Mouse (Mus musculus): ENCODE data around the gene Trio. TPM values are rescaled to one million over a fixed set of nuclear protein-coding genes. Genes with fewer than 3 reads are reported as not detected.
"Not testable (repeated sequence)": the region's sequence is repeated elsewhere in the genome, so short reads cannot be mapped to it uniquely, and the experiment has no call there.

Trio gene
- polyA plus RNA-seq, 1 experiment from 2014 or later, result 8.8 TPM

DNA sequence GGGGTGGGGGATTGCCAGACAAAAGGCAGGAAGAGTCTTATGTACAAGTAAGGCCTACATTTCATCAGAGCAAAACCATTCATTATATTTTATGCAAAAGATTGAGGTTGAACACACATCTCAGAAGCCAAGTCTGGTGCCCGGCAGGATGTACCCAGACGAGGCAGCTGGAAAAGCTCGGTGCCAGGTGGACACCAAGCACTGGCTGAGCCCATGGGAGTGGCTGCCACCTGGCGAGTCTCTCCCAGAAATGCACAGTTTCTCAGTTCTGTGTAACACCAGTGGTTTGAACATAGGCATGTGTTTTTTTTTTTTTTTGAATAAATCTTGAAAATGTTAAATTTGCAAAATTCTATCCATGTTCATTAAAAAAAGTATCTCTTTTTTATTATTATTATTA lies 293.8 kb downstream of the Trio start:
- peaks cover 27% of the 10 kb centered on the region for H3K36me3 ChIP-seq (ENCODE audit: control insufficient read depth, insufficient read depth, low read length)
- DNase-seq (ENCODE audit: low spot score) (no peak), ATAC-seq (ENCODE audit: low FRiP score, low TSS enrichment) (no peak)
- no peaks in the 10 kb centered on the region for H3K4me1 ChIP-seq (replicated peaks; ENCODE audit: control insufficient read depth, insufficient read depth)
- no peaks in the 10 kb centered on the region for H3K27me3 ChIP-seq (ENCODE audit: control insufficient read depth, insufficient read depth, low read length)
- no peaks in the 10 kb centered on the region for H3K9me3 ChIP-seq (ENCODE audit: control insufficient read depth, low read length)
- H3K27ac ChIP-seq (replicated peaks), result no peak overlapping the region
- no peak overlapping the region for H3K9ac ChIP-seq (ENCODE audit: low read length)
- 75% methylated on average over 4 of the region's 4 CpGs for WGBS
- H3K4me3 ChIP-seq (ENCODE audit: low read depth, low read length), result no peak overlapping the region
- TF ChIP-seq CTCF (IDR thresholded peaks at IDR 0.05; ENCODE audit: low read depth) (no peak), EP300 (optimal IDR thresholded peaks at IDR 0.05) (no peak)
- no peak overlapping the region for H3K4me2 ChIP-seq (replicated peaks; ENCODE audit: low read depth)

DNA sequence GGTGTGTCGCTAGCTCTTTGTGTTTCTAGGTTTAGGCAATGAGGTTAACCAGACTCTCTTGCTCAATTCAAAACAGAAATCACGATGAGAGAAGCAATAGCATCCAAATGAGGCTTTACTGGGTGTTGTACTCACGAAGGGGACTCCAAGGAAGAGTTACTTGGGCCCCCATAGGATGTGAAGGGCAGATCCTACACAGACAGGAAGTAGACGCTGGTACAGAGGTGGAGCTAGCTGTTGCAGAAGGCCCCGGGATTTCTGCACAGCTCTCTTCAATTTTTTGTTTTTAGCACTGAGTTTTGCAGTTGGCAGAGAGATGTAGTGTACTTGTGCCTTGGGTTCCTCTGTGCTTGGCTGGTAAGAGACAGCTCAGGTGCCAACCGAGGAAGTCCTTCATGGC lies 299.4 kb downstream of the Trio start:
- DNase-seq (ENCODE audit: low spot score), result no peak
- Histone ChIP-seq H3K27me3 (ENCODE audit: control insufficient read depth, insufficient read depth, low read length) (no peaks in the 10 kb centered on the region), H3K27ac (replicated peaks) (no peak overlapping the region), H3K9me3 (ENCODE audit: control insufficient read depth, low read length) (no peaks in the 10 kb centered on the region), H3K4me3 (ENCODE audit: low read depth, low read length) (no peak overlapping the region), H3K36me3 (ENCODE audit: control insufficient read depth, insufficient read depth, low read length) (no peaks in the 10 kb centered on the region), H3K9ac (ENCODE audit: low read length) (no peak overlapping the region), H3K4me1 (replicated peaks; ENCODE audit: control insufficient read depth, insufficient read depth) (no peaks in the 10 kb centered on the region), H3K4me2 (replicated peaks; ENCODE audit: low read depth) (no peak overlapping the region)
- TF ChIP-seq EP300 (optimal IDR thresholded peaks at IDR 0.05) (no peak), CTCF (IDR thresholded peaks at IDR 0.05; ENCODE audit: low read depth) (no peak)
- ATAC-seq (ENCODE audit: low FRiP score, low TSS enrichment), result no peak
- 74% methylated on average over 6 of the region's 6 CpGs for WGBS

DNA sequence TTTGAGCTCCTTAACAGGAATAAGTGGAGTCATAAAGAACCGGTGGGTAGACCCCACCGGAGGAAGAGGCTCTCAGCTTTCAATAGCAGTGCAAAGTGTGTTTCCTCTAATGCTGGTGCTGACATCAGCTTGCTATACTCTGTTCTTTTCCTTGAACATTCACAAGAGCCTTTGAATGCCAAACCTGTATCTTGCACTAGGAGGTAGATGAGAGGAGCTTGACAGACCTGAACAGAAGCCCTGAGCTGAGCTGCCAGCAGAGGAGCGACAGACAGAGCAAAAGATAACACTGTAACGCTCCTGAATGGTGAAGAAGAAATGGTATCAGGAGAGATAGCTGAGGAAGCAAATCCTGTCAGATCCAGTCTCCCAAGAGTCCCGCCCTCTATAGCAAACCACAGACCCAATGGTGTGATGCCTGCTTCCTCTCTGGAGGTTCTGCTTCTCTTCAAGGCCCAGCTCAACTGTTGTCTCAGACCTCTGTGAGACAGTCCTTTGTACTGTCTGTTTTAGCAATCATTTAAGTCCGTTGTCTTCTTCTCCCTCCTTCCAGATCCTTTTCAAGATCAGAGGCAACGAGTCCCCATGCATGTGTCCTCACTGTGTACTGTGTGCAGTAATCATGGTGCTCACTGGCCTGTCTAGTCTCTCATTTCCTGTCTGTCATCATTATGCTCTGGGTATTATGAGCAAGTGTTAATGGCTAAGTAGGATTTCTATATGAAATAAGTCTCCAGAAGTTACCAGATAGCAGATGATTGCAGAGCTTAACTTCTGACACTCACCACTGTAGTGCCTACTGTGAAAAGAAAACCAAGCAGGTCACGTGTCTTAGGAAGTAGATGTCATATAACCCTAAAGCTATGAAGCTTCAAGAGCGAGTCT lies 300.6 kb downstream of the Trio start:
- TF ChIP-seq CTCF (IDR thresholded peaks at IDR 0.05; ENCODE audit: low read depth), result no peak
- no peak for TF ChIP-seq EP300 (optimal IDR thresholded peaks at IDR 0.05)
- H3K4me2 ChIP-seq (replicated peaks; ENCODE audit: low read depth), result no peak overlapping the region
- ATAC-seq (ENCODE audit: low FRiP score, low TSS enrichment), result no peak
- H3K27ac ChIP-seq (replicated peaks), result no peak overlapping the region
- H3K9me3 ChIP-seq (ENCODE audit: control insufficient read depth, low read length), result no peaks in the 10 kb centered on the region
- H3K36me3 ChIP-seq (ENCODE audit: control insufficient read depth, insufficient read depth, low read length), result no peaks in the 10 kb centered on the region
- H3K4me1 ChIP-seq (replicated peaks; ENCODE audit: control insufficient read depth, insufficient read depth), result no peaks in the 10 kb centered on the region
- no peak overlapping the region for H3K4me3 ChIP-seq (ENCODE audit: low read depth, low read length)
- H3K9ac ChIP-seq (ENCODE audit: low read length), result no peak overlapping the region
- H3K27me3 ChIP-seq (ENCODE audit: control insufficient read depth, insufficient read depth, low read length), result no peaks in the 10 kb centered on the region
- no peak for DNase-seq (ENCODE audit: low spot score)
- 69% methylated on average over 9 of the region's 9 CpGs for WGBS

DNA sequence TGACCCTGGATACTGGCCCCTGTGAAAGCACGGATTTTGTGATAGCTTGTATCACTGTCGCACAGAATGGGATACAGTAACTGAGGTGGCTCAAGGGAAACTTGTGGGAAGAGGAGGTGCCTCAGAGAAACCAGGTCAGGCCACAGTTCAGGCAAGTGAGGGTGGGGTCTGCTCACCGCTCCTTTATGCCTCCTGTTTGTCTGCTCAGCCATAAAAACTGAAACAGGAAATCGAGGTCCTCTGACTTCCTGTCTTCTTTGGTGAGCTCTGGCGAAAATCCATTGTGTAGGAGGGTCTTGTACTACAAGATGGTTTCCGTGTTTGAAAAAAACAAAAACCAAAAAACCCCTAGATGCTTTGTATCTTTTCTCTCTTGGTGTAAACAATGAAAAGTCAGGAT lies 301.4 kb downstream of the Trio start:
- Histone ChIP-seq H3K36me3 (ENCODE audit: control insufficient read depth, insufficient read depth, low read length) (no peaks in the 10 kb centered on the region), H3K4me2 (replicated peaks; ENCODE audit: low read depth) (no peak overlapping the region), H3K4me3 (ENCODE audit: low read depth, low read length) (no peak overlapping the region), H3K27ac (replicated peaks) (no peak overlapping the region; the same call in 1 of the 2 replicates), H3K9ac (ENCODE audit: low read length) (no peak overlapping the region), H3K4me1 (replicated peaks; ENCODE audit: control insufficient read depth, insufficient read depth) (no peaks in the 10 kb centered on the region), H3K27me3 (ENCODE audit: control insufficient read depth, insufficient read depth, low read length) (no peaks in the 10 kb centered on the region), H3K9me3 (ENCODE audit: control insufficient read depth, low read length) (no peaks in the 10 kb centered on the region)
- 68% methylated on average over 6 of the region's 6 CpGs for WGBS
- no peak for DNase-seq (ENCODE audit: low spot score)
- TF ChIP-seq CTCF (IDR thresholded peaks at IDR 0.05; ENCODE audit: low read depth) (no peak), EP300 (optimal IDR thresholded peaks at IDR 0.05) (no peak)
- ATAC-seq (ENCODE audit: low FRiP score, low TSS enrichment), result no peak

DNA sequence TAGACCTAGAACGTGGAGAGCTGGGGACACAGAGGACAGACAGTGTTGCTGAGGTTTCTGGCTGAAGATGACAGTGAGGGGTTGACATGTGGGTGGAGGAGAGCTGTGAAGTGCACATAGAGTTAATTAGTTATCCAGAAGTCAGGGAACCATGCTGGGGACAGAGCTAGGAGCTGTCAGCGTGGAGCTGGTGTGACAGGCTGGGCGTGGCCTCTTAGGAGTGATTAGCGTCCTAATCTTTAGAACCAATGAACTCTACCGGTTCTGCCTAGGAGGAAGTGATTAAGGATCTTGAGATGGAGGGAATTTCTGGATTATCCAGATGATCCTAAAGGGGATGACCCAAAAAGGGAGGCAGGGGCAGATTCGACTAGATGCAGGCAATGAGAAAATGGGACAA lies 301.9 kb downstream of the Trio start:
- H3K36me3 ChIP-seq (ENCODE audit: control insufficient read depth, insufficient read depth, low read length), result no peaks in the 10 kb centered on the region
- H3K4me2 ChIP-seq (replicated peaks; ENCODE audit: low read depth), result no peak overlapping the region
- no peaks in the 10 kb centered on the region for H3K9me3 ChIP-seq (ENCODE audit: control insufficient read depth, low read length)
- H3K4me1 ChIP-seq (replicated peaks; ENCODE audit: control insufficient read depth, insufficient read depth), result no peaks in the 10 kb centered on the region
- ATAC-seq (ENCODE audit: low FRiP score, low TSS enrichment), result no peak
- no peak overlapping the region for H3K27ac ChIP-seq (replicated peaks)
- H3K27me3 ChIP-seq (ENCODE audit: control insufficient read depth, insufficient read depth, low read length), result no peaks in the 10 kb centered on the region
- no peak for TF ChIP-seq CTCF (IDR thresholded peaks at IDR 0.05; ENCODE audit: low read depth)
- TF ChIP-seq EP300 (optimal IDR thresholded peaks at IDR 0.05), result no peak
- no peak overlapping the region for H3K4me3 ChIP-seq (ENCODE audit: low read depth, low read length)
- H3K9ac ChIP-seq (ENCODE audit: low read length), result no peak overlapping the region
- no peak for DNase-seq (ENCODE audit: low spot score)
- 42% methylated on average over 6 of the region's 6 CpGs for WGBS

DNA sequence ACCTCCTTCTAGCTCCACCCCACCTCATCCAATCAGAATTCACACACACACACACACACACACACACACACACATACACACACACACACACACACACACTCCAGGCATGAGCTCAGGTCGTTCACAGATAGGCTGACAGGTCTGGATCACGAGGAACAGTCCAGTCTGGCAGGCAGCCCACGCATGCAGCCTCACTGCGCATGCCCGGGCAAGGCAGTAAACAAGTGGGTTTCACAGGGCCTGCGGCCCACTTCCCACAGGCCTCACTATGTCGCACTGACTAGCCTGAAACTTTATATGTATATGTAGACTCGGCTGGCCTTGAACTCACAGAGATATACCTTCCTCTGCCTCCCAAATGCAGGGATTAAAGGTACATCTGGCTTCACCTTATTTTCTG lies 305.4 kb downstream of the Trio start:
- not testable (repeated sequence) for H3K27ac ChIP-seq (replicated peaks); H3K9ac ChIP-seq (ENCODE audit: low read length); H3K4me3 ChIP-seq (ENCODE audit: low read depth, low read length); H3K36me3 ChIP-seq (ENCODE audit: control insufficient read depth, insufficient read depth, low read length); H3K4me2 ChIP-seq (replicated peaks; ENCODE audit: low read depth); H3K4me1 ChIP-seq (replicated peaks; ENCODE audit: control insufficient read depth, insufficient read depth); ATAC-seq (ENCODE audit: low FRiP score, low TSS enrichment); H3K27me3 ChIP-seq (ENCODE audit: control insufficient read depth, insufficient read depth, low read length); H3K9me3 ChIP-seq (ENCODE audit: control insufficient read depth, low read length); DNase-seq (ENCODE audit: low spot score)
- WGBS, result 77% methylated on average over 8 of the region's 8 CpGs

All from stomach, postnatal 0 days (tissue).